Mouse (Mus musculus): ENCODE results near the gene Alad.
A peak's percentile ranks its signal among the peaks of the same experiment; 100 is the strongest.

Gene Alad

GRCm38 (mm10) chr4:62477542-62478244 lies 42.0 kb downstream of the Alad start:
- no peak for TF ChIP-seq NANOG (IDR thresholded peaks at IDR 0.05; ENCODE audit: borderline replicate concordance, low read length)
- TF ChIP-seq POU5F1 (IDR thresholded peaks at IDR 0.05; ENCODE audit: borderline replicate concordance, low read length), result no peak
- no peak for TF ChIP-seq CTCF (conservative IDR thresholded peaks at IDR 0.05; ENCODE audit: low read length)
- Histone ChIP-seq H3K4me1 (replicated peaks; ENCODE audit: low read depth, low read length) (peaks cover 8% of the 10 kb centered on the region), H3K36me3 (ENCODE audit: insufficient read depth, low read length) (no peaks in the 10 kb centered on the region; the same call in 1 of the 2 replicates), H3K27me3 (ENCODE audit: insufficient read depth, low read length) (peaks cover 40% of the 10 kb centered on the region), H3K9me3 (ENCODE audit: low read length) (peaks cover 15% of the 10 kb centered on the region), H3K4me3 (replicated peaks; ENCODE audit: low read length) (no peak overlapping the region)

GRCm38 (mm10) chr4:62475793-62476192 lies 43.9 kb downstream of the Alad start:
- Histone ChIP-seq H3K36me3 (ENCODE audit: insufficient read depth, low read length) (no peaks in the 10 kb centered on the region), H3K9me3 (ENCODE audit: low read length) (peaks cover 15% of the 10 kb centered on the region), H3K27me3 (ENCODE audit: insufficient read depth, low read length) (peaks cover 21% of the 10 kb centered on the region), H3K4me1 (replicated peaks; ENCODE audit: low read depth, low read length) (peaks cover 7% of the 10 kb centered on the region), H3K4me3 (replicated peaks; ENCODE audit: low read length) (no peak overlapping the region)
- TF ChIP-seq CTCF (conservative IDR thresholded peaks at IDR 0.05; ENCODE audit: low read length), result no peak
- no peak for TF ChIP-seq NANOG (IDR thresholded peaks at IDR 0.05; ENCODE audit: borderline replicate concordance, low read length)
- no peak for TF ChIP-seq POU5F1 (IDR thresholded peaks at IDR 0.05; ENCODE audit: borderline replicate concordance, low read length)

DNA sequence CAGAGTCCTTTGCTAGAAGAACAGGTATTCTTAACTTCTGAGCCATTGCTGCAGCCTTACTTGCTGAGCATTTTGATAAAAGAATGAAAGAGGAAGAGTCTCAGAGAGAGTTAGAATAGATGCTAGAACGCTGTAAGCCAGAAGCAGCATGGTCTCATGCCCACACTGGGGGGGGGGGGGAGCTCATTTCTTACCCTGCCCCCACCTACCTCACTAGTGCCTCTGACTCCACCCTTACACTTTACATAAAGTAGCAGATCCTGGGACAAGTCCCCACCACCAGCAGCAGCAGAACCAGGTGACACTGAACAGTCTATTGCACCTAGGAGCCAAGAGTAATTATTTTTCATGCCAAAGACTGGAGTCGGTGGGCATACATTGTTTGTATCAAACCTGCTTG lies 44.6 kb downstream of the Alad start:
- peaks cover 4% of the 10 kb centered on the region for H3K4me1 ChIP-seq (replicated peaks; ENCODE audit: low read depth, low read length)
- peaks cover 15% of the 10 kb centered on the region for H3K9me3 ChIP-seq (ENCODE audit: low read length)
- no peaks in the 10 kb centered on the region for H3K36me3 ChIP-seq (ENCODE audit: insufficient read depth, low read length)
- no peak overlapping the region for H3K4me3 ChIP-seq (replicated peaks; ENCODE audit: low read length)
- TF ChIP-seq POU5F1 (IDR thresholded peaks at IDR 0.05; ENCODE audit: borderline replicate concordance, low read length), result no peak
- no peak for TF ChIP-seq CTCF (conservative IDR thresholded peaks at IDR 0.05; ENCODE audit: low read length)
- no peak for TF ChIP-seq NANOG (IDR thresholded peaks at IDR 0.05; ENCODE audit: borderline replicate concordance, low read length)
- peaks cover 15% of the 10 kb centered on the region for H3K27me3 ChIP-seq (ENCODE audit: insufficient read depth, low read length)

DNA sequence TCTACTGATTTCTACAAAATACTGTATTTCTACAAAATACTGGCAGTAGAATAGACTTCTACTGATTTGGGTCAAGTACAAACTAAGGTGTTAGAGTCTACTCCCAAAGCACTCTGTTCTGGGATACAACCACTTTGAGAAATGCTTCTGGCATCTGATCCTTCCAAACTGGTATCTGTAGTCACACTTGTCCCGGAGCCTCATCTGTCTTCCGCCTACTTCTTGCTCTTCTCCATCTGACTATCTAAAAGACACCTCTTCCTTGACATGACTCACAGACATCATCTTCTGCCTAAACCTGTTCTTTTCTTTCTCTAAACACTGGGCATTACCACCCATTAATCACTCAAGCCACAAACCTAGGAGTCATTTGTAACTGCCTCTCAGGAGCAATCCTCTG lies 47.6 kb downstream of the Alad start:
- TF ChIP-seq CTCF (conservative IDR thresholded peaks at IDR 0.05; ENCODE audit: low read length) (no peak), NANOG (IDR thresholded peaks at IDR 0.05; ENCODE audit: borderline replicate concordance, low read length) (no peak), POU5F1 (IDR thresholded peaks at IDR 0.05; ENCODE audit: borderline replicate concordance, low read length) (no peak)
- H3K4me3 ChIP-seq (replicated peaks; ENCODE audit: low read length), result no peak overlapping the region
- H3K27me3 ChIP-seq (ENCODE audit: insufficient read depth, low read length), result no peaks in the 10 kb centered on the region

GRCm38 (mm10) chr4:62470598-62471051 lies 49.1 kb downstream of the Alad start, which contains the start of gene Wdr31:
Gene Wdr31, minus strand, starts transcription at chr4:62470896.
- Histone ChIP-seq H3K4me1 (replicated peaks; ENCODE audit: low read depth, low read length) (peaks cover 14% of the 10 kb centered on the region), H3K27me3 (ENCODE audit: insufficient read depth, low read length) (no peaks in the 10 kb centered on the region), H3K9me3 (ENCODE audit: low read length) (peaks cover 14% of the 10 kb centered on the region), H3K36me3 (ENCODE audit: insufficient read depth, low read length) (peaks cover 26% of the 10 kb centered on the region), H3K4me3 (replicated peaks; ENCODE audit: low read length) (peak within 1 kb of the TSS; percentile 87)
- TF ChIP-seq POU5F1 (IDR thresholded peaks at IDR 0.05; ENCODE audit: borderline replicate concordance, low read length), result no peak
- no peak for TF ChIP-seq CTCF (conservative IDR thresholded peaks at IDR 0.05; ENCODE audit: low read length)
- TF ChIP-seq NANOG (IDR thresholded peaks at IDR 0.05; ENCODE audit: borderline replicate concordance, low read length), result no peak

More for the DNA sequence above, 47.6 kb downstream of the Alad start:
- Histone ChIP-seq H3K36me3 (ENCODE audit: insufficient read depth, low read length) (peaks cover 16% of the 10 kb centered on the region), H3K4me1 (replicated peaks; ENCODE audit: low read depth, low read length) (peaks cover 14% of the 10 kb centered on the region), H3K9me3 (ENCODE audit: low read length) (peaks cover 15% of the 10 kb centered on the region)

GRCm38 (mm10) chr4:62468158-62468557 lies 51.6 kb downstream of the Alad start:
- H3K4me3 ChIP-seq (replicated peaks; ENCODE audit: low read length), result no peak overlapping the region

GRCm38 (mm10) chr4:62463124-62463523 lies 56.6 kb downstream of the Alad start:
- H3K4me3 ChIP-seq (replicated peaks; ENCODE audit: low read length), result no peak overlapping the region
- H3K27me3 ChIP-seq (ENCODE audit: insufficient read depth, low read length), result no peaks in the 10 kb centered on the region
- peaks cover 9% of the 10 kb centered on the region for H3K4me1 ChIP-seq (replicated peaks; ENCODE audit: low read depth, low read length)
- peaks cover 81% of the 10 kb centered on the region for H3K36me3 ChIP-seq (ENCODE audit: insufficient read depth, low read length)
- no peaks in the 10 kb centered on the region for H3K9me3 ChIP-seq (ENCODE audit: low read length)
- TF ChIP-seq POU5F1 (IDR thresholded peaks at IDR 0.05; ENCODE audit: borderline replicate concordance, low read length) (no peak), NANOG (IDR thresholded peaks at IDR 0.05; ENCODE audit: borderline replicate concordance, low read length) (no peak), CTCF (conservative IDR thresholded peaks at IDR 0.05; ENCODE audit: low read length) (no peak)

More at GRCm38 (mm10) chr4:62468158-62468557, 51.6 kb downstream of the Alad start:
- Histone ChIP-seq H3K27me3 (ENCODE audit: insufficient read depth, low read length) (no peaks in the 10 kb centered on the region), H3K9me3 (ENCODE audit: low read length) (no peaks in the 10 kb centered on the region), H3K36me3 (ENCODE audit: insufficient read depth, low read length) (peaks cover 37% of the 10 kb centered on the region), H3K4me1 (replicated peaks; ENCODE audit: low read depth, low read length) (peaks cover 14% of the 10 kb centered on the region)
- peak; percentile 34 for TF ChIP-seq CTCF (conservative IDR thresholded peaks at IDR 0.05; ENCODE audit: low read length)
- TF ChIP-seq POU5F1 (IDR thresholded peaks at IDR 0.05; ENCODE audit: borderline replicate concordance, low read length), result no peak
- no peak for TF ChIP-seq NANOG (IDR thresholded peaks at IDR 0.05; ENCODE audit: borderline replicate concordance, low read length)

- Histone ChIP-seq H3K4me1 (replicated peaks; ENCODE audit: low read depth, low read length) (no peaks in the 10 kb centered on the region), H3K36me3 (ENCODE audit: insufficient read depth, low read length) (peaks cover 88% of the 10 kb centered on the region), H3K27me3 (ENCODE audit: insufficient read depth, low read length) (no peaks in the 10 kb centered on the region), H3K9me3 (ENCODE audit: low read length) (no peaks in the 10 kb centered on the region), H3K4me3 (replicated peaks; ENCODE audit: low read length) (no peak overlapping the region)
- TF ChIP-seq NANOG (IDR thresholded peaks at IDR 0.05; ENCODE audit: borderline replicate concordance, low read length) (no peak), CTCF (conservative IDR thresholded peaks at IDR 0.05; ENCODE audit: low read length) (no peak), POU5F1 (IDR thresholded peaks at IDR 0.05; ENCODE audit: borderline replicate concordance, low read length) (no peak)
These were observed 59.4 kb downstream of the Alad start for GRCm38 (mm10) chr4:62460348-62460747.
